In the genomic region with DNA sequence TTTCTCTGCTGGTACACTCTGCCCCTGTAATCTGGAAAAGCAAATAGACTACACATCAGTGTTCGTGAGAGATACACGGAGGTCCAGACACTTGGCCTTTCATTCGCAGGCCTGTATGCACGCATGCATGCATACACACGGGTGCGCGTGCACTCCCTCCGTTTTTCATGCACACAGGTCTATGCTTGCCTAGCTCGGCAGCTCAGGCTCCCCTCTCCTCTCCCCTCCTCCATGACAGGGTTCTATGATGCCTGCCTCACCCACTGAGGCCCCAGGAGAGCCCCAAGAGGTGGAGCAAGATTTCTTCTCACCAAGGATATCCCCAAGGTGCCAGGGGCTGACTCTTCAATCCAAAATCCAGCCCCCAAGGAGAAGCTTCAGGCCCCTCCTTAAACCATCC, we compare ENCODE assay signal across 13 mouse cellular contexts. TPM values are rescaled to one million over a fixed set of nuclear protein-coding genes. Genes with fewer than 3 reads are reported as not detected.
DNase-seq lines count a peak whose midpoint lies in the region; ATAC-seq and TF ChIP-seq lines count a peak whose summit lies in the region.
"Had no signal": no experiment of that assay in that cellular context is flagged by ENCODE, and none has a peak within 500 bp of the region (broad histone marks: within the 10 kb centered on the region; RNA-seq: fewer than 3 reads in every experiment).

No protein-coding gene starts in this region.

- no peak for TF ChIP-seq CTCF in heart, postnatal 0 days (IDR thresholded peaks at IDR 0.05; ENCODE audit: low read depth)
- no peak for TF ChIP-seq CTCF in midbrain, postnatal 0 days (IDR thresholded peaks at IDR 0.05)

- no peak overlapping the region for H3K4me3 ChIP-seq in heart, postnatal 0 days (ENCODE audit: low read depth, low read length)
- H3K4me3 ChIP-seq in midbrain, postnatal 0 days (ENCODE audit: low read depth, low read length), result no peak overlapping the region
- H3K4me3 ChIP-seq in midbrain, embryonic 14.5 days (replicated peaks; ENCODE audit: low read depth, low read length), result no peak overlapping the region
- H3K4me3 ChIP-seq in intestine, embryonic 15.5 days (replicated peaks), result no peak overlapping the region

- H3K27me3 ChIP-seq in heart, postnatal 0 days (ENCODE audit: control insufficient read depth, insufficient read depth, low read length), result peaks cover 17% of the 10 kb centered on the region; the same call in 1 of the 2 replicates
- peaks cover 11% of the 10 kb centered on the region for H3K27me3 ChIP-seq in midbrain, postnatal 0 days (ENCODE audit: insufficient read depth, low read length)
- H3K27me3 ChIP-seq in midbrain, embryonic 14.5 days (ENCODE audit: control insufficient read depth, insufficient read depth, low read length), result peaks cover 37% of the 10 kb centered on the region
- no peaks in the 10 kb centered on the region for H3K27me3 ChIP-seq in intestine, embryonic 15.5 days (replicated peaks)

- H3K9me3 ChIP-seq in heart, postnatal 0 days (replicated peaks; ENCODE audit: control insufficient read depth, low read length), result no peaks in the 10 kb centered on the region
- H3K9me3 ChIP-seq in midbrain, postnatal 0 days (ENCODE audit: low read length), result no peaks in the 10 kb centered on the region
- H3K9me3 ChIP-seq in midbrain, embryonic 14.5 days (ENCODE audit: control insufficient read depth, low read length), result no peaks in the 10 kb centered on the region
- no peaks in the 10 kb centered on the region for H3K9me3 ChIP-seq in intestine, embryonic 15.5 days

- no peak overlapping the region for H3K4me2 ChIP-seq in heart, postnatal 0 days (ENCODE audit: low read depth, low read length)
- H3K4me2 ChIP-seq in midbrain, postnatal 0 days (ENCODE audit: low read depth, low read length, poor library complexity, severe bottlenecking), result no peak overlapping the region
- H3K4me2 ChIP-seq in midbrain, embryonic 14.5 days (ENCODE audit: low read length), result no peak overlapping the region
- H3K4me2 ChIP-seq in intestine, embryonic 15.5 days (replicated peaks), result 0 out of 2 replicates have a peak overlapping the region, but pooled peaks have one; percentile 96

- 0 out of 2 replicates have a peak, but pooled peaks cover 10% of the 10 kb centered on the region for H3K4me1 ChIP-seq in heart, postnatal 0 days (ENCODE audit: control insufficient read depth, insufficient read depth)
- H3K4me1 ChIP-seq in midbrain, postnatal 0 days (ENCODE audit: insufficient read depth, low read length), result peaks cover under 1% of the 10 kb centered on the region; the same call in 1 of the 2 replicates
- peaks cover 13% of the 10 kb centered on the region; the same call in 1 of the 2 replicates for H3K4me1 ChIP-seq in midbrain, embryonic 14.5 days (ENCODE audit: control insufficient read depth, insufficient read depth, low read length)
- H3K4me1 ChIP-seq in intestine, embryonic 15.5 days (replicated peaks), result peaks cover 31% of the 10 kb centered on the region

- DNase-seq in heart, postnatal 0 days (ENCODE audit: low spot score), result no peak
- no peak for DNase-seq in heart, adult 11 months
- no peak for DNase-seq in midbrain, postnatal 0 days (ENCODE audit: low spot score)
- no peak for DNase-seq in midbrain, embryonic 14.5 days
- DNase-seq in left cerebral cortex, postnatal 10 days (ENCODE audit: extremely low spot score in 1 of 2, low spot score in 2 of 2), result no peak
- no peak for DNase-seq in thymus, postnatal 14 days
- DNase-seq in layer of hippocampus, postnatal 25 days (ENCODE audit: extremely low spot score in 1 of 2, low spot score in 1 of 2), result no peak
- DNase-seq: right cerebral cortex, postnatal 14 days had no signal

- WGBS in heart, postnatal 0 days, result 59% methylated on average over 9 of the region's 9 CpGs
- 56% methylated on average over 9 of the region's 9 CpGs for whole genome bisulfite sequencing in midbrain, postnatal 0 days
- WGBS in midbrain, embryonic 14.5 days, result 54% methylated on average over 9 of the region's 9 CpGs
- WGBS in intestine, embryonic 15.5 days, result 43% methylated on average over 9 of the region's 9 CpGs

- no peaks in the 10 kb centered on the region for H3K36me3 ChIP-seq in heart, postnatal 0 days (replicated peaks; ENCODE audit: control insufficient read depth, insufficient read depth, low read length)
- H3K36me3 ChIP-seq in midbrain, postnatal 0 days (ENCODE audit: insufficient read depth, low read length), result no peaks in the 10 kb centered on the region
- no peaks in the 10 kb centered on the region for H3K36me3 ChIP-seq in midbrain, embryonic 14.5 days (ENCODE audit: control insufficient read depth, insufficient read depth, low read length)
- no peaks in the 10 kb centered on the region for H3K36me3 ChIP-seq in intestine, embryonic 15.5 days

- H3K27ac ChIP-seq in heart, postnatal 0 days (ENCODE audit: low read depth), result peak overlapping the region; percentile 57
- peak overlapping the region; percentile 26; the same call in 1 of the 2 replicates for H3K27ac ChIP-seq in midbrain, postnatal 0 days (ENCODE audit: low read depth, low read length)
- no peak overlapping the region for H3K27ac ChIP-seq in midbrain, embryonic 14.5 days (replicated peaks; ENCODE audit: low read depth, low read length)
- H3K27ac ChIP-seq in intestine, embryonic 15.5 days, result no peak overlapping the region

- H3K9ac ChIP-seq in heart, postnatal 0 days (replicated peaks; ENCODE audit: low read depth, low read length), result no peak overlapping the region
- no peak overlapping the region for H3K9ac ChIP-seq in midbrain, postnatal 0 days (replicated peaks; ENCODE audit: low read length, poor library complexity, severe bottlenecking)
- no peak overlapping the region for H3K9ac ChIP-seq in midbrain, embryonic 14.5 days (replicated peaks; ENCODE audit: low read length)
- H3K9ac ChIP-seq in intestine, embryonic 15.5 days, result no peak overlapping the region

- ATAC-seq in heart, postnatal 0 days (ENCODE audit: insufficient read depth, low read depth), result no peak
- no peak for ATAC-seq in midbrain, postnatal 0 days (ENCODE audit: low FRiP score)
- no peak for ATAC-seq in midbrain, embryonic 14.5 days (ENCODE audit: low FRiP score, low TSS enrichment)
- ATAC-seq in intestine, embryonic 15.5 days, result no peak

- no peak for TF ChIP-seq EP300 in heart, postnatal 0 days (IDR thresholded peaks at IDR 0.05; ENCODE audit: low read depth)

- intact Hi-C loops in left cerebral cortex, postnatal 10 days (cut with DNase I), result no loop called here

RNA-seq across cellular contexts. Expression of gene Rarg, which starts 7.3 kb away (rescaled TPM):
- total RNA-seq in heart, postnatal 0 days (2014; rRNA removed; ENCODE audit: low replicate concordance), result 8.9 and 9.7 TPM in 2 replicates
- 5.4 and 6.0 TPM in 2 replicates for polyA plus RNA-seq in heart, postnatal 0 days (2015; fragmentation: Nextera tagmentation; extraction: Ambion mirVana)
- 4.4 and 12.6 TPM in 2 replicates for total RNA-seq in midbrain, postnatal 0 days (2014; rRNA removed)
- 3.9 and 4.2 TPM in 2 replicates for polyA plus RNA-seq in midbrain, postnatal 0 days (2015; fragmentation: Nextera tagmentation; extraction: Ambion mirVana)
- polyA plus RNA-seq in midbrain, embryonic 14.5 days (2014; fragmentation: Nextera tagmentation; extraction: Ambion mirVana), result 2.3 and 3.6 TPM in 2 replicates
- polyA plus RNA-seq in intestine, embryonic 15.5 days (2015; fragmentation: Nextera tagmentation; extraction: Ambion mirVana), result 15.8 and 16.5 TPM in 2 replicates
- total RNA-seq in left cerebral cortex, postnatal 10 days (2021), result 10 to 100 TPM in 1 of 2 experiments, 1 to 10 TPM in 1; 9.3 to 11.4 TPM
- total RNA-seq in layer of hippocampus, postnatal 25 days (2021), result 10 to 100 TPM; 13.1 to 13.6 TPM

RNA-seq across cellular contexts. Expression of gene Itgb7, which starts 18.2 kb away (rescaled TPM):
- 0.23 and 1.1 TPM in 2 replicates for total RNA-seq in heart, postnatal 0 days (2014; rRNA removed; ENCODE audit: low replicate concordance)
- 0.79 and 0.92 TPM in 2 replicates for polyA plus RNA-seq in heart, postnatal 0 days (2015; fragmentation: Nextera tagmentation; extraction: Ambion mirVana)
- 0.88 and 1.5 TPM in 2 replicates for total RNA-seq in midbrain, postnatal 0 days (2014; rRNA removed)
- 1.1 and 1.2 TPM in 2 replicates for polyA plus RNA-seq in midbrain, postnatal 0 days (2015; fragmentation: Nextera tagmentation; extraction: Ambion mirVana)
- polyA plus RNA-seq in midbrain, embryonic 14.5 days (2014; fragmentation: Nextera tagmentation; extraction: Ambion mirVana), result 0.57 and 0.78 TPM in 2 replicates
- polyA plus RNA-seq in intestine, embryonic 15.5 days (2015; fragmentation: Nextera tagmentation; extraction: Ambion mirVana), result 10.8 and 12.9 TPM in 2 replicates
- 1 to 10 TPM in 1 of 2 experiments, under 1 TPM in 1; 0.71 to 1.3 TPM for total RNA-seq in left cerebral cortex, postnatal 10 days (2021)
- 1 to 10 TPM; 2.0 to 2.3 TPM for total RNA-seq in layer of hippocampus, postnatal 25 days (2021)

RNA-seq across cellular contexts. Expression of gene Gm9918, which starts 20.4 kb away (rescaled TPM):
- total RNA-seq in heart, postnatal 0 days (2014; rRNA removed; ENCODE audit: low replicate concordance), result not detected in 2 replicates
- not detected in 2 replicates for polyA plus RNA-seq in heart, postnatal 0 days (2015; fragmentation: Nextera tagmentation; extraction: Ambion mirVana)
- not detected in 2 replicates for total RNA-seq in midbrain, postnatal 0 days (2014; rRNA removed)
- not detected in 2 replicates for polyA plus RNA-seq in midbrain, postnatal 0 days (2015; fragmentation: Nextera tagmentation; extraction: Ambion mirVana)
- polyA plus RNA-seq in midbrain, embryonic 14.5 days (2014; fragmentation: Nextera tagmentation; extraction: Ambion mirVana), result 0.09 TPM in 1 of 2 replicates, not detected in the other
- 0.08 and 0.14 TPM in 2 replicates for polyA plus RNA-seq in intestine, embryonic 15.5 days (2015; fragmentation: Nextera tagmentation; extraction: Ambion mirVana)
- not detected for total RNA-seq in left cerebral cortex, postnatal 10 days (2021)
- not detected for total RNA-seq in layer of hippocampus, postnatal 25 days (2021)
- total RNA-seq: granulocyte monocyte progenitor cell, adult 5-6 weeks; left cerebral cortex, adult 18-20 months; megakaryocyte-erythroid progenitor cell, adult 5-6 weeks; MEL had no signal

RNA-seq across cellular contexts. Expression of gene Mfsd5, which starts 29.3 kb away (rescaled TPM):
- 35.6 and 53.5 TPM in 2 replicates for total RNA-seq in heart, postnatal 0 days (2014; rRNA removed; ENCODE audit: low replicate concordance)
- polyA plus RNA-seq in heart, postnatal 0 days (2015; fragmentation: Nextera tagmentation; extraction: Ambion mirVana), result 31.4 and 34.1 TPM in 2 replicates
- 43.3 and 59.3 TPM in 2 replicates for total RNA-seq in midbrain, postnatal 0 days (2014; rRNA removed)
- 63.5 and 67.3 TPM in 2 replicates for polyA plus RNA-seq in midbrain, postnatal 0 days (2015; fragmentation: Nextera tagmentation; extraction: Ambion mirVana)
- polyA plus RNA-seq in midbrain, embryonic 14.5 days (2014; fragmentation: Nextera tagmentation; extraction: Ambion mirVana), result 51.9 and 53.3 TPM in 2 replicates
- 66.2 and 67.9 TPM in 2 replicates for polyA plus RNA-seq in intestine, embryonic 15.5 days (2015; fragmentation: Nextera tagmentation; extraction: Ambion mirVana)
- 10 to 100 TPM; 35.7 to 36.0 TPM for total RNA-seq in left cerebral cortex, postnatal 10 days (2021)
- 10 to 100 TPM; 39.0 to 39.6 TPM for total RNA-seq in layer of hippocampus, postnatal 25 days (2021)

RNA-seq across cellular contexts. Expression of gene Csad, which starts 45.4 kb away (rescaled TPM):
- 43.9 and 64.7 TPM in 2 replicates for total RNA-seq in heart, postnatal 0 days (2014; rRNA removed; ENCODE audit: low replicate concordance)
- polyA plus RNA-seq in heart, postnatal 0 days (2015; fragmentation: Nextera tagmentation; extraction: Ambion mirVana), result 27.7 and 33.1 TPM in 2 replicates
- 30.3 and 47.5 TPM in 2 replicates for total RNA-seq in midbrain, postnatal 0 days (2014; rRNA removed)
- polyA plus RNA-seq in midbrain, postnatal 0 days (2015; fragmentation: Nextera tagmentation; extraction: Ambion mirVana), result 32.8 and 34.6 TPM in 2 replicates
- polyA plus RNA-seq in midbrain, embryonic 14.5 days (2014; fragmentation: Nextera tagmentation; extraction: Ambion mirVana), result 25.9 and 28.1 TPM in 2 replicates
- 45.8 and 49.3 TPM in 2 replicates for polyA plus RNA-seq in intestine, embryonic 15.5 days (2015; fragmentation: Nextera tagmentation; extraction: Ambion mirVana)
- 10 to 100 TPM; 25.8 to 27.5 TPM for total RNA-seq in left cerebral cortex, postnatal 10 days (2021)
- total RNA-seq in layer of hippocampus, postnatal 25 days (2021), result 10 to 100 TPM; 32.5 to 38.4 TPM

Comparison
In these comparisons a context has a peak if more than half of its experiments do, and no peak if none do; other contexts are left out.
1. H3K27ac ChIP-seq: peak in heart, postnatal 0 days (single experiment) and midbrain, postnatal 0 days (single experiment); none in midbrain, embryonic 14.5 days (single experiment) and intestine, embryonic 15.5 days (single experiment).